Mouse (Mus musculus): ENCODE measurements at regions not wholly inside any gene's neighbourhood (a gene's known extent, or its start where the extent isn't known, plus 50 kb on each side); places are given as distances from the start of the nearest gene placed in this dataset.

DNA sequence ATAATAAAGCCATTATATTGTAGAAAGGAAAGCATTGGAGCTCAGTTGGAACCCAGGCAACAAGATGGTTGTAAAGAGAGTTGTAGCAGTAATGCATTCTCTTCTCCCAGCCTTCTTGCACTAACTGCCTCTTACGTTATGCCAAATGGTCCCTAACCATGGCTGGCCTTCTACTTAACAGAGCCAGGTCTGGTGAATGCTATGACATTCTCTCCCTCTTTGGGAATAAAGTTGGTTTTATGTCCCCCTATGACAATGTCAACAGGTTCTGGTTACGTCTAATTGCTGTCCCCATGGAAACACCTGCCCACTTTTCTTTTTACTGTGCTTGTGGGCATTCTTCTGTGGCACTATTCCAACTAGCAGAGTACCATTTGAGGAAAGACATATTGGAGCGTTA lies 126.4 kb upstream of the Npvf start:
- no peak for ATAC-seq (replicated peaks; ENCODE audit: insufficient number of reproducible peaks, insufficient read depth, low FRiP score, low read depth)

GRCm38 (mm10) chr6:50781271-50781670 lies 127.0 kb upstream of the Npvf start:
- no peaks in the 10 kb centered on the region for H3K4me1 ChIP-seq (replicated peaks)
- no peaks in the 10 kb centered on the region for H3K36me3 ChIP-seq
- H3K27me3 ChIP-seq = no peaks in the 10 kb centered on the region
- H3K27ac ChIP-seq = no peak overlapping the region
- WGBS = 85% methylated on average over 10 of the region's 10 CpGs
- no peak overlapping the region for H3K4me3 ChIP-seq
- H3K9me3 ChIP-seq (replicated peaks) = no peaks in the 10 kb centered on the region
- H3K9ac ChIP-seq = no peak overlapping the region
- no peak for ATAC-seq (replicated peaks; ENCODE audit: insufficient number of reproducible peaks, insufficient read depth, low FRiP score, low read depth)
- H3K4me2 ChIP-seq = no peak overlapping the region

More for the DNA sequence above, 126.4 kb upstream of the Npvf start:
- no peak overlapping the region for H3K27ac ChIP-seq
- WGBS = 76% methylated on average over 3 of the region's 3 CpGs
- no peaks in the 10 kb centered on the region for H3K4me1 ChIP-seq (replicated peaks)
- H3K36me3 ChIP-seq = no peaks in the 10 kb centered on the region
- no peak overlapping the region for H3K4me3 ChIP-seq
- H3K4me2 ChIP-seq = no peak overlapping the region
- H3K9me3 ChIP-seq (replicated peaks) = no peaks in the 10 kb centered on the region
- no peaks in the 10 kb centered on the region for H3K27me3 ChIP-seq
- H3K9ac ChIP-seq = no peak overlapping the region

DNA sequence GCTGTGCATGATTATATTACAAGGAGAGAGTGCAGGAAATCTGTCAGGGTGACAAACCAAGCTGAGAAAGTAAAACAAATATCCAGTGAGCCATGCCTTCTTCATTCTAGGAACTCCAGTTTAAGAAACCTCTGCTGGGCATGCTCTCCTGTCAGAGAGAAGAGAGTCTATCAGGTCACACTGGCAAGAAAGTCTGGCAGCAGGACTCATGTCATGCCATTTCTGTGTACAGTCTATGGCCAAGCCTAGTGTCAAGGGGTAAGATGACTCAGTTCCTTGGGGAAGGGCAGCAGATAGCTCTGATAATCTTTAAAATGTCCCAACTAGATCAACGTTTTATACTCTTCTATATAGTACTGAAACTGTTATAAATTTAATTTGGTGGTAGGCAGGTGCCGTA lies 128.0 kb upstream of the Npvf start:
- no peak for ATAC-seq (replicated peaks; ENCODE audit: insufficient number of reproducible peaks, insufficient read depth, low FRiP score, low read depth)
- WGBS = 77% methylated on average over 2 of the region's 2 CpGs
- H3K9ac ChIP-seq = no peak overlapping the region

GRCm38 (mm10) chr6:50783494-50783893 lies 129.3 kb upstream of the Npvf start:
- 57% methylated on average over 10 of the region's 10 CpGs for WGBS
- Histone ChIP-seq H3K9ac (no peak overlapping the region), H3K4me1 (replicated peaks) (no peaks in the 10 kb centered on the region), H3K9me3 (replicated peaks) (no peaks in the 10 kb centered on the region), H3K27ac (no peak overlapping the region), H3K36me3 (no peaks in the 10 kb centered on the region), H3K4me2 (no peak overlapping the region), H3K4me3 (no peak overlapping the region), H3K27me3 (no peaks in the 10 kb centered on the region)
- no peak for ATAC-seq (replicated peaks; ENCODE audit: insufficient number of reproducible peaks, insufficient read depth, low FRiP score, low read depth)

More for the DNA sequence above, 128.0 kb upstream of the Npvf start:
- Histone ChIP-seq H3K27me3 (no peaks in the 10 kb centered on the region), H3K27ac (no peak overlapping the region), H3K36me3 (no peaks in the 10 kb centered on the region), H3K4me2 (no peak overlapping the region), H3K4me1 (replicated peaks) (no peaks in the 10 kb centered on the region), H3K9me3 (replicated peaks) (no peaks in the 10 kb centered on the region), H3K4me3 (no peak overlapping the region)

DNA sequence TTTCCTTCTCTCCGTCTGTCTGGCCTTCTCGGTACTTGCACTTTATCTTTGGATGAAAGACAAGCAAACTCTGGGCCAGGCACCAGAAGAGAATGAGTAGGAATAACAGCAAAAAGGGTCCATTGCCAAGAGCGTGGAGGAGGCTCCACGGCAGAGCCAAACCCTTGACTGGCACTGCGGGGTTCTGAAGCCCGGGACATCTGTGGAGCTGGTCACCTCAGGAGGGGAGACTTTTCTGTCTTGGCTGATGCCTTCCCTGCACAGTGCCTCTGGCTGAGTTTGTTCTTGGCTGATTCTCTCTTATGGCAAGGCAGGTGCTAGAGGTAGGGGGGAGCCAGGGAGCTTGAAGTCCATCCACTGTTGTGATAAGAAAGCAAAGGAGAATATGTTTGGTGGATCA lies 130.1 kb upstream of the Npvf start:
- H3K27ac ChIP-seq = no peak overlapping the region
- H3K4me2 ChIP-seq = no peak overlapping the region
- H3K27me3 ChIP-seq = no peaks in the 10 kb centered on the region
- no peaks in the 10 kb centered on the region for H3K9me3 ChIP-seq (replicated peaks)
- H3K36me3 ChIP-seq = no peaks in the 10 kb centered on the region
- H3K4me1 ChIP-seq (replicated peaks) = no peaks in the 10 kb centered on the region
- ATAC-seq (replicated peaks; ENCODE audit: insufficient number of reproducible peaks, insufficient read depth, low FRiP score, low read depth) = no peak
- no peak overlapping the region for H3K9ac ChIP-seq
- H3K4me3 ChIP-seq = no peak overlapping the region
- WGBS = 73% methylated on average over 6 of the region's 6 CpGs

DNA sequence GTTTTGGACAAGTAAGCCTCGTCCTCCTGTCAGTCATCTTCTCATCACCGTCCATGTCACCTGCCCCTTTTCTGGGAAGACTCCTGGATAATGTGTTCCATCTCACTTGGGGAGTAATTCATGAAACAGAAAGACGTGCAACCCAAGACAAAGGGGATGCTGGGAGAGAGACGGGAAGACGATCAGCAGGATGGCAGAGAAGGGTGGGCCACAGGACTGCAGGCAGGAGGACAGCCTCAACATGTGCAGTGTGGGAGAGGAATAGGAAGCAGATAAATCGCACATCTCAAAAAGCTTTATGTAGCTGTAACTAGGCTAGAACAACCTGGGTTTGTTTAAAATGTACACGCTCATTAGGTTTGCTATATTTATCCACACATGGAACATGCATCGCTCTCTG lies 133.4 kb upstream of the Npvf start:
- Histone ChIP-seq H3K4me2 (no peak overlapping the region), H3K27ac (no peak overlapping the region), H3K4me1 (replicated peaks) (no peaks in the 10 kb centered on the region), H3K36me3 (no peaks in the 10 kb centered on the region), H3K9ac (no peak overlapping the region), H3K27me3 (no peaks in the 10 kb centered on the region), H3K9me3 (replicated peaks) (no peaks in the 10 kb centered on the region), H3K4me3 (no peak overlapping the region)
- ATAC-seq (replicated peaks; ENCODE audit: insufficient number of reproducible peaks, insufficient read depth, low FRiP score, low read depth) = no peak
- 82% methylated on average over 8 of the region's 8 CpGs for whole genome bisulfite sequencing

GRCm38 (mm10) chr6:50799963-50800362 lies 145.7 kb upstream of the Npvf start:
- ATAC-seq (replicated peaks; ENCODE audit: insufficient number of reproducible peaks, insufficient read depth, low FRiP score, low read depth) = no peak
- Histone ChIP-seq H3K9ac (no peak overlapping the region), H3K4me2 (no peak overlapping the region), H3K27ac (no peak overlapping the region), H3K9me3 (replicated peaks) (no peaks in the 10 kb centered on the region), H3K27me3 (peaks cover 5% of the 10 kb centered on the region; the same call in 1 of the 2 replicates), H3K36me3 (no peaks in the 10 kb centered on the region), H3K4me3 (no peak overlapping the region), H3K4me1 (replicated peaks) (no peaks in the 10 kb centered on the region)
- 58% methylated on average over 4 of the region's 4 CpGs for WGBS

DNA sequence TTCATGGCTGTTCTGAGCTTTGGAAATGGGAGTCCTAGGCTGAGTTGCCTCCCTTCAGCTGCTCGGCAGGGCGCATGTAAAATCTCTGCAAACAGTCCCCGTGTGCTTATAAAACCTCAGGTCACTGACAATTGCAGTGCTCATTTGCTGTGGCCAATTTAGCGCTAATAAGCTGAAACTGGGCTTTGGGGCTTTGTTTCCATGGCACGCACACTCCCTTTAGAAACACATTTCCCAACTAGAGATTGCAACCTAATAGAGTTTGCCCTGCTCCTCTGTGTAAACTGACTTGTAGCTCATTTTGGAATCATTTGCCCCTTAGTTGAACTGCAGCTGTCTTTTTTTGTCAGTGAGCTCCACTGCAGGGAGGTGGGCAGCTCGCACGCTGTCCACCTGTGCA lies 148.7 kb upstream of the Npvf start:
- Histone ChIP-seq H3K9ac (no peak overlapping the region), H3K4me2 (no peak overlapping the region), H3K4me1 (replicated peaks) (peaks cover 12% of the 10 kb centered on the region; the same call in 1 of the 2 replicates), H3K9me3 (replicated peaks) (no peaks in the 10 kb centered on the region), H3K36me3 (no peaks in the 10 kb centered on the region), H3K4me3 (no peak overlapping the region), H3K27me3 (peaks cover 5% of the 10 kb centered on the region; the same call in 1 of the 2 replicates), H3K27ac (no peak overlapping the region)
- 75% methylated on average over 7 of the region's 7 CpGs for WGBS
- ATAC-seq (replicated peaks; ENCODE audit: insufficient number of reproducible peaks, insufficient read depth, low FRiP score, low read depth) = no peak

DNA sequence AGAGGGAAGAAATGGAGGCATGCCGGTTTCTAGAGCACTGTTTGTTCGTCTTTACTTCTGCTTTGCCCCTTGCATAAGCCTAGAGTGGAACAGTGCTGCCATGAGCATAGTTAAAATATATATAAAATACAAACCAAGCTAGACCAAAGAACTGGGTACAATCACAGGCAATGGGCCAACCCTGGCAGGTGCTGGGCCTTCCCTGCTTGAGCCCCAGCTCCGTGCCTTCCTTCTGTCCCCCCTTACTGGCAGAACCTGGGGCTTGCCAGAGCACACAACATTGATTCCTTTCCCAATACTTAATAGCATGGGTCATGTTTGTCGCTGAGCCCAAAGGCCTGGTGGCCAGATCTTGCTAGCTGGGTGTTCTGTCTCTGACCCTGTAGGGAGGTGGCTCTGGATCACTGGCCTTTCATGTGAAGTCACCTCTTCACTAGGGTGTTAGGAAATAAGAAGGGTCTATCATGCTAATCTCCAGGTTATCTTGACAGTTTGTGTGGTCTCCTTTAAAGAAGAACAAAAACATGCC lies 150.3 kb upstream of the Npvf start:
- Histone ChIP-seq H3K9me3 (replicated peaks) (no peaks in the 10 kb centered on the region), H3K27ac (no peak overlapping the region), H3K27me3 (peaks cover 5% of the 10 kb centered on the region; the same call in 1 of the 2 replicates), H3K4me2 (no peak overlapping the region), H3K36me3 (no peaks in the 10 kb centered on the region), H3K9ac (no peak overlapping the region), H3K4me1 (replicated peaks) (peaks cover 19% of the 10 kb centered on the region), H3K4me3 (no peak overlapping the region)
- WGBS = 84% methylated on average over 4 of the region's 4 CpGs
- no peak for ATAC-seq (replicated peaks; ENCODE audit: insufficient number of reproducible peaks, insufficient read depth, low FRiP score, low read depth)

DNA sequence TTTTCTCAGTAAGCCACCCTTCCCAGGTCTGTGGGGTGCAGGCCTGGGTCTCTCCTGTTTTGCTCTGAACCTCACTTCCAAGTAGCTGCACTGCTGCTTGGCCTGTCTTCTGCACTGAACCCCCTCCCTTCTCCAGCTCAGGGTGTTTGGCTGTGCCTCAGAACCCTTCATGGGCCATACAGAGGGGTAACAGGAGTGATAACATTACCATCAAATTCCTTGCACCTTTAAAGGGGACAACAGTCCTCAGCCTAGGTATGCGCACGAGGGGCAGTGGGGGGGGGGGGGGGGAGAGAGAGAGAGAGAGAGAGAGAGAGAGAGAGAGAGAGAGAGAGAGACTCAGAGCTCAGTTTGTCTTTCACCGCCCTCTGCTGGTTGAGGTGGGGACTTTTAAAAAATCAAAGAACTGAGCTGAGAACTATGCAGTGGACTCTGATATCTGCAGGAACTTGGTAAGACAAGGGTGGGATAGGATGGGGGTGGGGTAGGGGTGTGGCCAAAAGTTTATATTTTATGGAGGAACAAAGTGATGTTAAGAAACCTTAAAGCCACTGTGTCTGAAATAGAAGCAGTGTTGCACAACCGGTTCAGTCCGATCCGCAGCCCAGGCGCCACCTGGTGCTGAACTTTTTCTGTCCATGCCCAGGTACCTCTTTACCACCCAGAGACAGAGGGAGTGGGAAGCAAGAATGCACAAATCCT lies 152.3 kb upstream of the Npvf start:
- 19% methylated on average over 7 of the region's 7 CpGs for WGBS
- H3K4me1 ChIP-seq (replicated peaks) = peaks cover 22% of the 10 kb centered on the region
- H3K9ac ChIP-seq = no peak overlapping the region
- no peak overlapping the region for H3K4me3 ChIP-seq
- no peaks in the 10 kb centered on the region for H3K36me3 ChIP-seq
- peak overlapping the region; percentile 80 for H3K27ac ChIP-seq
- H3K9me3 ChIP-seq (replicated peaks) = no peaks in the 10 kb centered on the region
- H3K27me3 ChIP-seq = peaks cover 5% of the 10 kb centered on the region; the same call in 1 of the 2 replicates
- peak overlapping the region; percentile 40 for H3K4me2 ChIP-seq
- 0 out of 2 replicates have a peak, but pooled peaks have one; percentile 23 for ATAC-seq (replicated peaks; ENCODE audit: insufficient number of reproducible peaks, insufficient read depth, low FRiP score, low read depth)

GRCm38 (mm10) chr6:50807187-50808012 lies 153.2 kb upstream of the Npvf start:
- no peaks in the 10 kb centered on the region for H3K9me3 ChIP-seq (replicated peaks)
- peak overlapping the region; percentile 54 for H3K4me2 ChIP-seq
- ATAC-seq (replicated peaks; ENCODE audit: insufficient number of reproducible peaks, insufficient read depth, low FRiP score, low read depth) = peak; percentile 87
- no peaks in the 10 kb centered on the region for H3K36me3 ChIP-seq
- H3K4me3 ChIP-seq = peak overlapping the region; percentile 25
- H3K27ac ChIP-seq = peak overlapping the region; percentile 80
- H3K27me3 ChIP-seq = peaks cover 5% of the 10 kb centered on the region; the same call in 1 of the 2 replicates
- 36% methylated on average over 19 of the region's 19 CpGs for WGBS
- peaks cover 22% of the 10 kb centered on the region for H3K4me1 ChIP-seq (replicated peaks)
- peak overlapping the region; percentile 19; the same call in 1 of the 2 replicates for H3K9ac ChIP-seq

All from heart, embryonic 15.5 days (tissue).